25 mouse cellular contexts compared by ENCODE assay signal in the genomic region with DNA sequence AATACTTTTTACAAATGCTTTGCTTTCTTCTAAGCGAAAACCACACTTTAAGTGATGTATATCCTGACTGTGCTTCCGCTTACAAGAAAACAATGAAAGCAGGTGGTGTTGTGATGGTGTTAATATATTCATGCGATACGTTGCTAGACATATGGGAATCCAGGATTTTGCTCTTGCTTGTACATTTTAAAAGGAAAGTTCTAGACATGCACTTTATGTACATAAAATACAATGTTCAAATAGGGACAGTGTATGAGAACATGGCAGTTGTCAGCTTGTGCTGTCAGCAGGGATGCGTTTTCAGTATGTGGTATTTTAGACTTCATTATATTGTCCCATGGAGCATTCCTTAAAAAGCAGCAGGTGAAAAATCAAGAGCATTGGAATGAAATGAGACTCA.
DNase-seq lines count a peak whose midpoint lies in the region; ATAC-seq lines count a peak whose summit lies in the region.
"Had no signal": no experiment of that assay in that cellular context is flagged by ENCODE, and none has a peak within 500 bp of the region (broad histone marks: within the 10 kb centered on the region; RNA-seq: fewer than 3 reads in every experiment).

No protein-coding gene starts in this region.

- H3K9me3 ChIP-seq in forebrain, embryonic 14.5 days (replicated peaks; ENCODE audit: control insufficient read depth, low read length): no peaks in the 10 kb centered on the region
- H3K9me3 ChIP-seq in forebrain, embryonic 11.5 days (ENCODE audit: control insufficient read depth, low read length): no peaks in the 10 kb centered on the region
- H3K9me3 ChIP-seq in midbrain, embryonic 15.5 days: no peaks in the 10 kb centered on the region; the same call in 1 of the 2 replicates
- no peaks in the 10 kb centered on the region for H3K9me3 ChIP-seq in midbrain, embryonic 11.5 days (ENCODE audit: control insufficient read depth, low read length)
- no peaks in the 10 kb centered on the region for H3K9me3 ChIP-seq in liver, embryonic 11.5 days (ENCODE audit: control insufficient read depth, low read length)
- H3K9me3 ChIP-seq: embryonic facial prominence, embryonic 13.5 days; G1E; hindbrain, embryonic 12.5 days had no signal

- no peaks in the 10 kb centered on the region for H3K4me1 ChIP-seq in forebrain, embryonic 14.5 days (ENCODE audit: control insufficient read depth, insufficient read depth, low read length)
- H3K4me1 ChIP-seq in forebrain, embryonic 11.5 days (replicated peaks; ENCODE audit: control insufficient read depth, insufficient read depth, low read length): no peaks in the 10 kb centered on the region
- H3K4me1 ChIP-seq in midbrain, embryonic 15.5 days: no peaks in the 10 kb centered on the region
- no peaks in the 10 kb centered on the region for H3K4me1 ChIP-seq in midbrain, embryonic 11.5 days (ENCODE audit: control insufficient read depth, insufficient read depth, low read length)
- no peaks in the 10 kb centered on the region for H3K4me1 ChIP-seq in liver, embryonic 11.5 days (replicated peaks; ENCODE audit: control insufficient read depth, insufficient read depth, low read length)
- H3K4me1 ChIP-seq: embryonic facial prominence, embryonic 13.5 days; hindbrain, embryonic 12.5 days had no signal

- ATAC-seq in forebrain, embryonic 14.5 days: peak; percentile 40; the same call in 1 of the 2 replicates
- no peak for ATAC-seq in forebrain, embryonic 11.5 days (replicated peaks; ENCODE audit: low FRiP score)
- ATAC-seq in frontal cortex, adult (ENCODE audit: low TSS enrichment): peak; percentile 91
- ATAC-seq in midbrain, embryonic 15.5 days (replicated peaks): no peak; the same call in 1 of the 2 replicates
- ATAC-seq in midbrain, embryonic 11.5 days (ENCODE audit: low FRiP score): no peak
- no peak for ATAC-seq in liver, embryonic 11.5 days (replicated peaks; ENCODE audit: low FRiP score)
- ATAC-seq: CD4-positive, CD25-positive, alpha-beta regulatory T cell, adult 4 months; hindbrain, embryonic 16.5 days; inflammation-experienced regulatory T-cells, adult 6 months had no signal

- no peaks in the 10 kb centered on the region for H3K36me3 ChIP-seq in forebrain, embryonic 14.5 days (ENCODE audit: control insufficient read depth, insufficient read depth, low read length)
- H3K36me3 ChIP-seq in forebrain, embryonic 11.5 days (ENCODE audit: control insufficient read depth, insufficient read depth, low read length): no peaks in the 10 kb centered on the region
- no peaks in the 10 kb centered on the region for H3K36me3 ChIP-seq in midbrain, embryonic 15.5 days (replicated peaks)
- no peaks in the 10 kb centered on the region for H3K36me3 ChIP-seq in midbrain, embryonic 11.5 days (ENCODE audit: control insufficient read depth, insufficient read depth, low read length)
- no peaks in the 10 kb centered on the region for H3K36me3 ChIP-seq in liver, embryonic 11.5 days (ENCODE audit: control insufficient read depth, insufficient read depth, low read length)
- H3K36me3 ChIP-seq: embryonic facial prominence, embryonic 13.5 days; G1E; hindbrain, embryonic 12.5 days had no signal

- H3K4me3 ChIP-seq in forebrain, embryonic 14.5 days (ENCODE audit: low read depth, low read length): no peak overlapping the region
- no peak overlapping the region for H3K4me3 ChIP-seq in forebrain, embryonic 11.5 days (ENCODE audit: low read depth, low read length)
- H3K4me3 ChIP-seq in midbrain, embryonic 15.5 days: no peak overlapping the region
- no peak overlapping the region for H3K4me3 ChIP-seq in midbrain, embryonic 11.5 days (ENCODE audit: low read depth, low read length)
- H3K4me3 ChIP-seq in liver, embryonic 11.5 days (ENCODE audit: low read depth, low read length): no peak overlapping the region
- H3K4me3 ChIP-seq: embryonic facial prominence, embryonic 13.5 days; gastrocnemius, adult 2 months; hindbrain, embryonic 12.5 days had no signal

- no peak overlapping the region for H3K27ac ChIP-seq in forebrain, embryonic 14.5 days (ENCODE audit: low read depth, low read length)
- H3K27ac ChIP-seq in forebrain, embryonic 11.5 days (ENCODE audit: low read depth, low read length): no peak overlapping the region
- peak overlapping the region; percentile 4; the same call in 1 of the 2 replicates for H3K27ac ChIP-seq in midbrain, embryonic 15.5 days
- H3K27ac ChIP-seq in midbrain, embryonic 11.5 days (ENCODE audit: low read depth, low read length): no peak overlapping the region
- no peak overlapping the region for H3K27ac ChIP-seq in liver, embryonic 11.5 days (ENCODE audit: low read depth, low read length)
- H3K27ac ChIP-seq: embryonic facial prominence, embryonic 13.5 days; gastrocnemius, adult 2 months; hindbrain, embryonic 12.5 days had no signal

- no peaks in the 10 kb centered on the region for H3K27me3 ChIP-seq in forebrain, embryonic 14.5 days (replicated peaks; ENCODE audit: control insufficient read depth, insufficient read depth, low read length)
- H3K27me3 ChIP-seq in forebrain, embryonic 11.5 days (ENCODE audit: control insufficient read depth, insufficient read depth, low read length): no peaks in the 10 kb centered on the region
- no peaks in the 10 kb centered on the region for H3K27me3 ChIP-seq in midbrain, embryonic 15.5 days (replicated peaks)
- no peaks in the 10 kb centered on the region for H3K27me3 ChIP-seq in midbrain, embryonic 11.5 days (ENCODE audit: control insufficient read depth, insufficient read depth, low read length)
- no peaks in the 10 kb centered on the region for H3K27me3 ChIP-seq in liver, embryonic 11.5 days (replicated peaks; ENCODE audit: control insufficient read depth, insufficient read depth, low read length)
- H3K27me3 ChIP-seq: embryonic facial prominence, embryonic 13.5 days; hindbrain, embryonic 12.5 days had no signal

- no peak overlapping the region for H3K9ac ChIP-seq in forebrain, embryonic 14.5 days (ENCODE audit: low read length)
- H3K9ac ChIP-seq in forebrain, embryonic 11.5 days (ENCODE audit: low read length): no peak overlapping the region
- H3K9ac ChIP-seq in midbrain, embryonic 15.5 days: no peak overlapping the region
- H3K9ac ChIP-seq in midbrain, embryonic 11.5 days (ENCODE audit: low read length): no peak overlapping the region
- no peak overlapping the region for H3K9ac ChIP-seq in liver, embryonic 11.5 days (ENCODE audit: low read depth, low read length)
- H3K9ac ChIP-seq: embryonic facial prominence, embryonic 13.5 days; hindbrain, embryonic 12.5 days had no signal

- no peak overlapping the region for H3K4me2 ChIP-seq in forebrain, embryonic 14.5 days (ENCODE audit: low read length)
- no peak overlapping the region for H3K4me2 ChIP-seq in forebrain, embryonic 11.5 days (ENCODE audit: low read depth, low read length, severe bottlenecking)
- no peak overlapping the region for H3K4me2 ChIP-seq in midbrain, embryonic 15.5 days
- no peak overlapping the region for H3K4me2 ChIP-seq in midbrain, embryonic 11.5 days
- H3K4me2 ChIP-seq in liver, embryonic 11.5 days: no peak overlapping the region
- H3K4me2 ChIP-seq: embryonic facial prominence, embryonic 13.5 days; hindbrain, embryonic 12.5 days had no signal

- WGBS in forebrain, embryonic 14.5 days: 77% methylated on average over 5 of the region's 5 CpGs
- WGBS in forebrain, embryonic 11.5 days: 89% methylated on average over 5 of the region's 5 CpGs
- 74% methylated on average over 5 of the region's 5 CpGs for WGBS in midbrain, embryonic 15.5 days
- WGBS in midbrain, embryonic 11.5 days: 92% methylated on average over 5 of the region's 5 CpGs
- 87% methylated on average over 5 of the region's 5 CpGs for WGBS in liver, embryonic 11.5 days

- peak; percentile 41 for DNase-seq in forebrain, embryonic 14.5 days (ENCODE audit: low spot score)
- no peak for DNase-seq in forebrain, embryonic 11.5 days (ENCODE audit: low spot score)
- no peak for DNase-seq in frontal cortex, postnatal 25 days (ENCODE audit: low spot score in 2 of 2)
- no peak for DNase-seq in midbrain, embryonic 11.5 days (ENCODE audit: low spot score, missing footprints)
- DNase-seq in telencephalon, adult 2 months (ENCODE audit: low read depth, low spot score): peak; percentile 38
- DNase-seq in liver, embryonic 11.5 days (ENCODE audit: low spot score): no peak
- DNase-seq: adrenal gland, adult 8-10 months; adrenal gland, postnatal 36 days; B cell, adult 2 months; cerebellum, adult 18-20 months; cerebellum, adult 9-11 months; cerebellum, postnatal 36 days; gastrocnemius, adult 2 months; gastrocnemius, postnatal 25 days; heart, adult 11 months; heart, postnatal 10 days; heart, postnatal 4 days had no signal

Comparison
In these comparisons a context has a peak if more than half of its experiments do, and no peak if none do; other contexts are left out.
1. ATAC-seq: peak in forebrain, embryonic 14.5 days (single experiment) and frontal cortex, adult (single experiment); none in forebrain, embryonic 11.5 days (single experiment), midbrain, embryonic 15.5 days (single experiment), midbrain, embryonic 11.5 days (single experiment) and liver, embryonic 11.5 days (single experiment).
2. DNase-seq: peak in forebrain, embryonic 14.5 days (single experiment) and telencephalon, adult 2 months (single experiment); none in forebrain, embryonic 11.5 days (single experiment), frontal cortex, postnatal 25 days (0 of 2), midbrain, embryonic 11.5 days (single experiment) and liver, embryonic 11.5 days (single experiment).